Mouse (Mus musculus) heart, adult 2 months (tissue): ENCODE results near the gene Pcp2.

Experiments
- CTCF ChIP-seq: fragments of 200-600 bp; IDR thresholded peaks from 2 replicates; pipeline ENCODE4 v1.8.1; 2022; ENCODE audit warnings: antibody characterized with exemption, mild to moderate bottlenecking, moderate library complexity
- EP300 ChIP-seq: fragments of 200-500 bp; IDR thresholded peaks from 2 replicates; pipeline ENCODE4 v1.6.1; 2011; ENCODE audit warnings: low read depth, low read length, control low read depth; ENCODE audit not compliant: insufficient read depth
- POLR2A ChIP-seq: fragments of 200-500 bp; IDR thresholded peaks from 2 replicates; pipeline ENCODE4 v1.6.1; 2011; ENCODE audit warnings: mild to moderate bottlenecking, low read depth, low read length, control low read depth; ENCODE audit not compliant: insufficient read depth

DNA sequence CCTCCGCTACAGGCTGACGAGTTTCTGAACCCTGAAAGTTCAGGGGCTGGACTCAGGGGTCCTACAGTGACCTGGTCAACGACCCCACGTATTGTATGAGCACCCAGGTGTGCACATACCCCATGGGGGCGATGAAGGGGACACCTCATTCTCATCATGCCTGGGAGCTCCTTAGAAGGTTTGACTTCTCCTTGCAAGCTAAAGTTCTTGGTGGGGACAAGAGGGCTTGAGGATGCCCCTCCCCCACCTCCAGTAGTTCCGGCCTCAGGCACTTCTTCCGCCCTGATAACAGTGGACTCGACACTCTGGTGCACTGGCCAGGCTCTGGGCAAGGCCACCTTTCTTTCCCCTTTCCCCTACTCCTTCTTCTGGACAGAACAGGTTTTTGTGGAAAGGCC lies 6.1 kb upstream of the Pcp2 start:
- TF ChIP-seq CTCF, result no peak
- TF ChIP-seq POLR2A, result no peak
- no peak for TF ChIP-seq EP300
